ENCODE assay signal across 9 mouse cellular contexts in genomic region chr2:157064136-157064535, GRCm38 (mm10). TPM values are rescaled to one million over a fixed set of nuclear protein-coding genes. Genes with fewer than 3 reads are reported as not detected.
DNase-seq lines count a peak whose midpoint lies in the region; ATAC-seq and TF ChIP-seq lines count a peak whose summit lies in the region.
"Had no signal": no experiment of that assay in that cellular context is flagged by ENCODE, and none has a peak within 500 bp of the region (broad histone marks: within the 10 kb centered on the region; RNA-seq: fewer than 3 reads in every experiment).

No protein-coding gene starts in this region.

- peak overlapping the region; percentile 25; the same call in 1 of the 2 replicates for H3K27ac ChIP-seq in kidney, embryonic 15.5 days
- no peak overlapping the region for H3K27ac ChIP-seq in kidney, adult 2 months (ENCODE audit: insufficient read depth, low read depth, low read length)
- peak overlapping the region; percentile 90 for H3K27ac ChIP-seq in bone marrow macrophage, adult 2 months (ENCODE audit: insufficient read depth, low read depth, low read length)
- H3K27ac ChIP-seq in hindbrain, embryonic 16.5 days (ENCODE audit: low read depth, low read length), result peak overlapping the region; percentile 62

- no peak for TF ChIP-seq POLR2A in kidney, adult 2 months (IDR thresholded peaks at IDR 0.05; ENCODE audit: low read depth, low read length)
- no peak for TF ChIP-seq POLR2A in bone marrow macrophage, adult 2 months (IDR thresholded peaks at IDR 0.05; ENCODE audit: borderline replicate concordance, low read depth, low read length)

- H3K9me3 ChIP-seq in kidney, embryonic 15.5 days (replicated peaks), result no peaks in the 10 kb centered on the region
- H3K9me3 ChIP-seq in hindbrain, embryonic 16.5 days (ENCODE audit: control insufficient read depth, low read length), result no peaks in the 10 kb centered on the region

- ATAC-seq in kidney, embryonic 15.5 days (replicated peaks; ENCODE audit: low FRiP score), result no peak
- peak; percentile 60 for ATAC-seq in hindbrain, embryonic 16.5 days
- no peak for ATAC-seq in erythroblast, adult 5-6 weeks (replicated peaks; ENCODE audit: low FRiP score, poor library complexity, severe bottlenecking)

- H3K4me2 ChIP-seq in kidney, embryonic 15.5 days, result no peak overlapping the region
- H3K4me2 ChIP-seq in hindbrain, embryonic 16.5 days (ENCODE audit: low read length), result no peak overlapping the region

- DNase-seq in kidney, adult 2 months, result no peak
- peak; percentile 48 to 53 for DNase-seq in cerebellum, postnatal 25 days
- no peak for DNase-seq in thymus, postnatal 25 days
- no peak for DNase-seq in adrenal gland, adult 18-20 months (ENCODE audit: low spot score in 2 of 2)

- H3K36me3 ChIP-seq in kidney, embryonic 15.5 days, result peaks cover 19% of the 10 kb centered on the region
- H3K36me3 ChIP-seq in kidney, adult 2 months (ENCODE audit: control insufficient read depth, insufficient read depth, low read length), result no peaks in the 10 kb centered on the region
- H3K36me3 ChIP-seq in hindbrain, embryonic 16.5 days (ENCODE audit: control insufficient read depth, insufficient read depth, low read length), result peaks cover 5% of the 10 kb centered on the region

- 74% methylated on average over 7 of the region's 7 CpGs for WGBS in kidney, embryonic 15.5 days
- 62% methylated on average over 7 of the region's 7 CpGs for WGBS in kidney, adult 2 months
- WGBS in hindbrain, embryonic 16.5 days, result 29% methylated on average over 7 of the region's 7 CpGs

- peaks cover 62% of the 10 kb centered on the region for H3K4me1 ChIP-seq in kidney, embryonic 15.5 days
- peaks cover 23% of the 10 kb centered on the region for H3K4me1 ChIP-seq in kidney, adult 2 months (ENCODE audit: control insufficient read depth, insufficient read depth, low read length)
- H3K4me1 ChIP-seq in bone marrow macrophage, adult 2 months (ENCODE audit: control insufficient read depth, insufficient read depth, low read length), result peaks cover 43% of the 10 kb centered on the region
- peaks cover 44% of the 10 kb centered on the region for H3K4me1 ChIP-seq in hindbrain, embryonic 16.5 days (ENCODE audit: control insufficient read depth, insufficient read depth, low read depth, low read length)

- H3K4me3 ChIP-seq in kidney, embryonic 15.5 days (replicated peaks), result no peak overlapping the region
- H3K4me3 ChIP-seq in kidney, adult 2 months (ENCODE audit: insufficient read depth, low read depth, low read length), result no peak overlapping the region
- no peak overlapping the region for H3K4me3 ChIP-seq in bone marrow macrophage, adult 2 months (ENCODE audit: insufficient read depth, low read length)
- no peak overlapping the region for H3K4me3 ChIP-seq in hindbrain, embryonic 16.5 days (ENCODE audit: low read length)

- no peak for TF ChIP-seq CTCF in kidney, adult 2 months (conservative IDR thresholded peaks at IDR 0.05; ENCODE audit: insufficient read depth, insufficient read length, low read depth, low read length)
- no peak for TF ChIP-seq CTCF in bone marrow macrophage, adult 2 months (IDR thresholded peaks at IDR 0.05; ENCODE audit: low read depth, low read length)

- H3K27me3 ChIP-seq in kidney, embryonic 15.5 days, result no peaks in the 10 kb centered on the region
- H3K27me3 ChIP-seq in kidney, adult 2 months (replicated peaks; ENCODE audit: control insufficient read depth, insufficient read depth, low read length), result no peaks in the 10 kb centered on the region
- no peaks in the 10 kb centered on the region for H3K27me3 ChIP-seq in hindbrain, embryonic 16.5 days (replicated peaks; ENCODE audit: control insufficient read depth, insufficient read depth, low read length)

- H3K9ac ChIP-seq in kidney, embryonic 15.5 days, result no peak overlapping the region
- no peak overlapping the region for H3K9ac ChIP-seq in hindbrain, embryonic 16.5 days (ENCODE audit: low read depth, low read length)

RNA-seq across cellular contexts. Expression of gene Soga1, which starts 14.9 kb away (rescaled TPM):
- 3.5 and 4.2 TPM in 2 replicates for polyA plus RNA-seq in kidney, embryonic 15.5 days (2015; fragmentation: Nextera tagmentation; extraction: Ambion mirVana)
- polyA plus RNA-seq in kidney, adult 2 months (2012; rRNA removed), result 5.3 and 5.4 TPM in 2 replicates
- 10.9 and 14.9 TPM in 2 replicates for polyA plus RNA-seq in bone marrow macrophage, adult 2 months (2012; ENCODE audit: insufficient read depth, insufficient read length, missing spikeins)
- polyA plus RNA-seq in hindbrain, embryonic 16.5 days (2015; fragmentation: Nextera tagmentation; extraction: Ambion mirVana), result 4.4 and 4.6 TPM in 2 replicates
- 0.21 and 1.3 TPM in 2 replicates for total RNA-seq in erythroblast, adult 5-6 weeks (2015; ENCODE audit: low replicate concordance)
- 0.56 and 1.1 TPM in 2 replicates for total RNA-seq in erythroblast, adult 5-6 weeks (2017; ENCODE audit: low replicate concordance)
- total RNA-seq in adrenal gland, adult 18-20 months (2021), result 10 to 100 TPM; 31.4 to 36.2 TPM

RNA-seq across cellular contexts. Expression of gene Tldc2, which starts 22.7 kb away (rescaled TPM):
- polyA plus RNA-seq in kidney, embryonic 15.5 days (2015; fragmentation: Nextera tagmentation; extraction: Ambion mirVana), result 0.27 TPM in 1 of 2 replicates, not detected in the other
- 11.3 and 12.2 TPM in 2 replicates for polyA plus RNA-seq in kidney, adult 2 months (2012; rRNA removed)
- not detected in 2 replicates for polyA plus RNA-seq in bone marrow macrophage, adult 2 months (2012; ENCODE audit: insufficient read depth, insufficient read length, missing spikeins)
- polyA plus RNA-seq in hindbrain, embryonic 16.5 days (2015; fragmentation: Nextera tagmentation; extraction: Ambion mirVana), result not detected in 2 replicates
- not detected in 2 replicates for total RNA-seq in erythroblast, adult 5-6 weeks (2015; ENCODE audit: low replicate concordance)
- not detected in 2 replicates for total RNA-seq in erythroblast, adult 5-6 weeks (2017; ENCODE audit: low replicate concordance)
- not detected for total RNA-seq in adrenal gland, adult 18-20 months (2021)
- polyA plus RNA-seq: gonadal fat pad, adult 2 months had no signal

RNA-seq across cellular contexts. Expression of gene Dsn1, which starts 57.2 kb away (rescaled TPM):
- 37.6 and 39.6 TPM in 2 replicates for polyA plus RNA-seq in kidney, embryonic 15.5 days (2015; fragmentation: Nextera tagmentation; extraction: Ambion mirVana)
- polyA plus RNA-seq in kidney, adult 2 months (2012; rRNA removed), result 2.0 and 2.4 TPM in 2 replicates
- polyA plus RNA-seq in bone marrow macrophage, adult 2 months (2012; ENCODE audit: insufficient read depth, insufficient read length, missing spikeins), result 11.4 and 13.0 TPM in 2 replicates
- 10.5 and 11.6 TPM in 2 replicates for polyA plus RNA-seq in hindbrain, embryonic 16.5 days (2015; fragmentation: Nextera tagmentation; extraction: Ambion mirVana)
- total RNA-seq in erythroblast, adult 5-6 weeks (2015; ENCODE audit: low replicate concordance), result 12.3 and 14.8 TPM in 2 replicates
- 21.2 TPM in 2 replicates for total RNA-seq in erythroblast, adult 5-6 weeks (2017; ENCODE audit: low replicate concordance)
- total RNA-seq in adrenal gland, adult 18-20 months (2021), result 1 to 10 TPM; 2.8 to 3.8 TPM

Comparison
In these comparisons a context has a peak if more than half of its experiments do, and no peak if none do; other contexts are left out.
1. DNase-seq: peak in cerebellum, postnatal 25 days (2 of 2); none in kidney, adult 2 months (single experiment), thymus, postnatal 25 days (single experiment) and adrenal gland, adult 18-20 months (0 of 2).